Mouse (Mus musculus) kidney, embryonic 14.5 days (tissue): ENCODE data around the gene Pten. TPM values are rescaled to one million over a fixed set of nuclear protein-coding genes. Genes with fewer than 3 reads are reported as not detected.
"Not testable (repeated sequence)": the region's sequence is repeated elsewhere in the genome, so short reads cannot be mapped to it uniquely, and the experiment has no call there.

Source experiments
- ATAC-seq: fragments of 200-750 bp; cut with Nextera tagmentation; 2 replicates; pipeline ENCODE4 v1.8.0; 2017; ENCODE audit warnings: moderate number of reproducible peaks, mild to moderate bottlenecking, moderate TSS enrichment, moderate library complexity; ENCODE audit not compliant: low FRiP score, low TSS enrichment
- H3K27ac ChIP-seq: fragments of 300-500 bp; sonication (generic); 2 replicates; pipeline ENCODE4 v1.5.1; 2014; ENCODE audit warnings: low read depth, mild to moderate bottlenecking, low read length, moderate library complexity, mixed read lengths
- H3K27me3 ChIP-seq: fragments of 300-500 bp; sonication (generic); 2 replicates; pipeline ENCODE4 v1.6.1; 2014; ENCODE audit warnings: mild to moderate bottlenecking, low read length; ENCODE audit not compliant: control insufficient read depth, insufficient read depth
- H3K36me3 ChIP-seq: fragments of 300-500 bp; sonication (generic); 2 replicates; pipeline ENCODE4 v1.6.1; 2014; ENCODE audit warnings: low read length, mixed read lengths; ENCODE audit not compliant: control insufficient read depth, insufficient read depth
- H3K4me1 ChIP-seq: fragments of 300-500 bp; sonication (generic); 2 replicates; pipeline ENCODE4 v1.6.1; 2014; ENCODE audit warnings: low read length, mixed read lengths; ENCODE audit not compliant: control insufficient read depth, insufficient read depth
- H3K4me2 ChIP-seq: fragments of 300-500 bp; sonication (generic); replicated peaks from 2 replicates; pipeline ENCODE4 v1.6.1; 2014; ENCODE audit warnings: low read depth, mild to moderate bottlenecking, low read length
- H3K4me3 ChIP-seq: fragments of 300-500 bp; sonication (generic); 2 replicates; pipeline ENCODE4 v1.5.1; 2014; ENCODE audit warnings: mild to moderate bottlenecking, low read length
- H3K9ac ChIP-seq: fragments of 300-500 bp; sonication (generic); 2 replicates; pipeline ENCODE4 v1.6.1; 2014; ENCODE audit warnings: low read depth, mild to moderate bottlenecking, low read length, moderate library complexity
- H3K9me3 ChIP-seq: fragments of 300-500 bp; sonication (generic); 2 replicates; pipeline ENCODE4 v1.6.1; 2016; ENCODE audit warnings: low read length; ENCODE audit not compliant: control insufficient read depth
- WGBS: fragments of 180-500 bp; shearing (Covaris S2); extraction: QIAGEN DNeasy Blood & Tissue Kit; methylation state at CpG from one replicate; pipeline ENCODE4 v1.1.7; 2014; 5-methylcytosine and 5-hydroxymethylcytosine counted together
- polyA plus RNA-seq: library from polyadenylated mRNA; unstranded; fragments of >200 nt; fragmentation: Nextera tagmentation; extraction: Ambion mirVana; gene quantifications from 2 replicates; pipeline ENCODE4 v1.2.1, GENCODE M21; 2014

Gene Pten
- polyA plus RNA-seq, 1 experiment from 2014 or later, result 16.8 TPM

GRCm38 (mm10) chr19:32818759-32819158, 61.5 kb downstream of the Pten start:
- Histone ChIP-seq H3K9ac (no peak overlapping the region), H3K4me1 (no peaks in the 10 kb centered on the region), H3K9me3 (no peaks in the 10 kb centered on the region), H3K4me2 (no peak overlapping the region), H3K27me3 (no peaks in the 10 kb centered on the region), H3K36me3 (peaks cover 40% of the 10 kb centered on the region), H3K4me3 (no peak overlapping the region), H3K27ac (no peak overlapping the region)
- 84% methylated on average over 4 of the region's 4 CpGs for WGBS
- no peak for ATAC-seq

DNA sequence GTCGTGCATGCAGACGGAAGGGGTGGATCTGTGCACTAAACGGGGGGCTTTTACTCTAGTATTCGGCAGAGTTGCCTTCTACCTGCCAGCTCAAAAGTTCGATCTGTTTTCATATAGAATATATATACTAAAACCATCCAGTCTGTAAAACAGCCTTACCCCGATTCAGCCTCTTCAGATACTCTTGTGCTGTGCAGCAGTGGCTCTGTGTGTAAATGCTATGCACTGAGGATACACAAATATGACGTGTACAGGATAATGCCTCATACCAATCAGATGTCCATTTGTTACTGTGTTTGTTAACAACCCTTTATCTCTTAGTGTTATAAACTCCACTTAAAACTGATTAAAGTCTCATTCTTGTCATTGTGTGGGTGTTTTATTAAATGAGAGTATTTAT, 65.7 kb downstream of the Pten start:
- not testable (repeated sequence) for H3K9me3 ChIP-seq, H3K4me3 ChIP-seq, ATAC-seq, H3K27ac ChIP-seq, H3K4me1 ChIP-seq, H3K27me3 ChIP-seq, H3K4me2 ChIP-seq, H3K9ac ChIP-seq
- peaks cover 18% of the 10 kb centered on the region for H3K36me3 ChIP-seq
- no CpG with 5 or more reads among the region's 7 CpGs for WGBS

DNA sequence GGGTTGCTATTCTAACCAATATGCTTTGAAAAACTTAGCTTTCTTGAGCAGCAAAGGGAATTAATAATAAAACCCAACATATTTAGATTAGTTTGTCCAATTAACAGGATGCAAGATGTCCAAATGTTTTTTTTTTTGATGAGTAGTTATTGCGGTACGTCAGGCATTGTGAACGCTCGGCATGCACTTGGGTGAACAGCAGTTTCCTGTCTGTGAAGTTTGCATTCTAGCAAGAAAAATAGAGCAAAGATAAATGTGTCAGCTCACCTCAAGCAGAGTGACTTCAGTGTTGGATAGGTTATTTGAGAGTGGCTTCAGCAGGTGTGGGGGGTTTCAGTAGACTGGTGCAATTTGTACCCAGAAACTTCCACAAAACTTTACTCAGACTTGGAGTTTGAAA, 69.3 kb downstream of the Pten start:
- 42% methylated on average over 4 of the region's 4 CpGs for WGBS
- H3K27me3 ChIP-seq, result no peaks in the 10 kb centered on the region
- H3K4me2 ChIP-seq, result no peak overlapping the region
- no peak overlapping the region for H3K27ac ChIP-seq
- no peak for ATAC-seq
- H3K4me3 ChIP-seq, result no peak overlapping the region
- no peak overlapping the region for H3K9ac ChIP-seq
- H3K4me1 ChIP-seq, result 0 out of 2 replicates have a peak, but pooled peaks cover 3% of the 10 kb centered on the region
- no peaks in the 10 kb centered on the region; the same call in 1 of the 2 replicates for H3K36me3 ChIP-seq
- H3K9me3 ChIP-seq, result no peaks in the 10 kb centered on the region

- no peak overlapping the region for H3K4me3 ChIP-seq
- WGBS, result 97% methylated on average over 2 of the region's 2 CpGs
- H3K9ac ChIP-seq, result no peak overlapping the region
- no peaks in the 10 kb centered on the region for H3K9me3 ChIP-seq
- no peak for ATAC-seq
- H3K4me2 ChIP-seq, result no peak overlapping the region
- 0 out of 2 replicates have a peak, but pooled peaks cover 3% of the 10 kb centered on the region for H3K4me1 ChIP-seq
- H3K27ac ChIP-seq, result no peak overlapping the region
- H3K27me3 ChIP-seq, result no peaks in the 10 kb centered on the region
- no peaks in the 10 kb centered on the region for H3K36me3 ChIP-seq
Observed at GRCm38 (mm10) chr19:32829871-32830270, 72.6 kb downstream of the Pten start.

GRCm38 (mm10) chr19:32831286-32831685, 74.0 kb downstream of the Pten start:
- H3K27me3 ChIP-seq, result no peaks in the 10 kb centered on the region
- no peak overlapping the region for H3K27ac ChIP-seq
- no peaks in the 10 kb centered on the region for H3K36me3 ChIP-seq
- WGBS, result 91% methylated on average over 4 of the region's 4 CpGs
- no peak for ATAC-seq
- no peak overlapping the region for H3K4me2 ChIP-seq
- no peak overlapping the region for H3K9ac ChIP-seq
- no peak overlapping the region for H3K4me3 ChIP-seq
- no peaks in the 10 kb centered on the region for H3K9me3 ChIP-seq
- H3K4me1 ChIP-seq, result 0 out of 2 replicates have a peak, but pooled peaks cover 2% of the 10 kb centered on the region

DNA sequence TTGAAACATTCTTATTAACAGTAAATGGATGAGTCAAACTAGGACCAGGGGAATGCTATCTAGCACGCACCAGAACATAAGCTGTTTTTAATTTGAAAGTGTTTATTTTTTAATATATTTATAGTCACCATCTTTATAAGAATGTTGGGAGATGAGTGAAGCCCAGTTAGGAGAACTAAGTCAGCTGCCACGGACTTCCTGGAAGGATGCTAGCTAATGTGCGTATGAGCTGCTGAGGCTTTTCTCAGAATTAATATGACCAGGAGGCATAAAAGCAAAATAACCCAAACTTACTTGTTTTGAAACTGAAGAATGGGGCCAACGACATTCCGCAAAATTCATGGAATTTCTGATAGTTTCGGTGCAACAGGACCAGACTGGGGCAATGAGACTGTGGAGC, 83.2 kb downstream of the Pten start:
- Histone ChIP-seq H3K9me3 (no peaks in the 10 kb centered on the region), H3K4me2 (no peak overlapping the region), H3K27me3 (no peaks in the 10 kb centered on the region), H3K4me1 (no peaks in the 10 kb centered on the region), H3K36me3 (no peaks in the 10 kb centered on the region), H3K9ac (no peak overlapping the region), H3K4me3 (no peak overlapping the region), H3K27ac (no peak overlapping the region)
- WGBS, result 94% methylated on average over 6 of the region's 6 CpGs
- ATAC-seq, result no peak

GRCm38 (mm10) chr19:32844486-32844885, 87.2 kb downstream of the Pten start:
- no peaks in the 10 kb centered on the region for H3K4me1 ChIP-seq
- no peak overlapping the region for H3K4me3 ChIP-seq
- H3K27me3 ChIP-seq, result no peaks in the 10 kb centered on the region
- no peak overlapping the region for H3K27ac ChIP-seq
- H3K36me3 ChIP-seq, result no peaks in the 10 kb centered on the region
- ATAC-seq, result no peak
- WGBS, result 89% methylated on average over 5 of the region's 5 CpGs
- no peak overlapping the region for H3K4me2 ChIP-seq
- no peaks in the 10 kb centered on the region for H3K9me3 ChIP-seq
- no peak overlapping the region for H3K9ac ChIP-seq

DNA sequence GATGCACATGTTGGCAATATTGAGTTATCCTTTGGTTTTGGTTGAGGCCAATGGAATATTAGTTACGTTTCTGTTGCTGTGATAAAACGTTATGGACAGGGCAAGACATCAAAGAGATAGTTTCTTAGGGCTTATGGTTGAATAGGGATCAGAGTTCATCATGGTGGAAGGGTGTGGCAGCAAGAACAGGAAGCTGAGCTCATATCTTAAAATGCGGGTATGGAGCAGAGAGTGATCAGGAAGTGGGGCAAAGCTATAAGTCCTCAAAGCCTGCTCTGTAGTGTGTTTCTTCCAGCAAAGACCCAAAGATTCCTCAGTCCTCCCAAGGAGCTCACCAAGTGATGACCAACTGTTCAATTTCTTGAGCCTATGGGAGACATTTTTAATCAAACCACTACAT, 90.7 kb downstream of the Pten start:
- Histone ChIP-seq H3K27ac (no peak overlapping the region), H3K4me2 (no peak overlapping the region), H3K9ac (no peak overlapping the region), H3K9me3 (no peaks in the 10 kb centered on the region), H3K36me3 (no peaks in the 10 kb centered on the region), H3K27me3 (no peaks in the 10 kb centered on the region), H3K4me3 (no peak overlapping the region), H3K4me1 (no peaks in the 10 kb centered on the region)
- 88% methylated on average over 3 of the region's 3 CpGs for WGBS
- ATAC-seq, result no peak

- no peaks in the 10 kb centered on the region for H3K36me3 ChIP-seq
- no peak overlapping the region for H3K9ac ChIP-seq
- no peak overlapping the region for H3K27ac ChIP-seq
- H3K9me3 ChIP-seq, result no peaks in the 10 kb centered on the region
- WGBS, result 81% methylated on average over 3 of the region's 3 CpGs
- no peaks in the 10 kb centered on the region for H3K27me3 ChIP-seq
- no peak overlapping the region for H3K4me3 ChIP-seq
- no peaks in the 10 kb centered on the region for H3K4me1 ChIP-seq
- no peak for ATAC-seq
- no peak overlapping the region for H3K4me2 ChIP-seq
Observed at GRCm38 (mm10) chr19:32852306-32852705, 95.0 kb downstream of the Pten start.
